Mouse (Mus musculus) MEL (cell line): ENCODE measurements at regions not wholly inside any gene's neighbourhood (a gene's known extent, or its start where the extent isn't known, plus 50 kb on each side); places are given as distances from the start of the nearest gene placed in this dataset.

Experiments used
- CHD1 ChIP-seq: IDR thresholded peaks from 2 replicates; pipeline ENCODE4 v1.6.1; 2012; ENCODE audit warnings: low read depth, mild to moderate bottlenecking, inconsistent platforms, low read length, improper control_type of control experiment
- CTCF ChIP-seq, 3 experiments: IDR thresholded peaks in 2 of 3; conservative IDR thresholded peaks in 1 of 3; 2 replicates each; pipeline ENCODE4 v1.5.1; 2011 to 2012; ENCODE audit warnings: low read length in 3 of 3, low read depth in 2 of 3, mild to moderate bottlenecking in 2 of 3, improper control_type of control experiment in 1 of 3, inconsistent platforms in 1 of 3, mixed read lengths in 1 of 3, moderate library complexity in 1 of 3; ENCODE audit not compliant: control insufficient read depth in 1 of 3, insufficient read depth in 1 of 3, poor library complexity in 1 of 3, severe bottlenecking in 1 of 3
- EP300 ChIP-seq, 2 experiments: IDR thresholded peaks; 2 replicates each; pipeline ENCODE4 v1.6.1; 2011; ENCODE audit warnings: improper control_type of control experiment in 2 of 2, low read length in 2 of 2, low read depth in 1 of 2, mild to moderate bottlenecking in 1 of 2
- GATA1 ChIP-seq: IDR thresholded peaks from 2 replicates; pipeline ENCODE4 v1.6.1; 2011; ENCODE audit warnings: low read depth, low read length, improper control_type of control experiment
- JUND ChIP-seq: IDR thresholded peaks from 2 replicates; pipeline ENCODE4 v1.6.1; 2011; ENCODE audit warnings: low read depth, mild to moderate bottlenecking, improper control_type of control experiment, low read length
- MAFK ChIP-seq: IDR thresholded peaks from 2 replicates; pipeline ENCODE4 v1.6.1; 2011; ENCODE audit warnings: low read depth, mild to moderate bottlenecking, low read length, improper control_type of control experiment, borderline replicate concordance
- MAX ChIP-seq: IDR thresholded peaks from 2 replicates; pipeline ENCODE4 v1.6.1; 2011; ENCODE audit warnings: low read length, improper control_type of control experiment
- MEF2A ChIP-seq: IDR thresholded peaks from 2 replicates; pipeline ENCODE4 v1.6.1; 2014; ENCODE audit warnings: low read depth, mild to moderate bottlenecking, inconsistent platforms, low read length, improper control_type of control experiment; ENCODE audit not compliant: poor library complexity, insufficient replicate concordance, severe bottlenecking; ENCODE audit errors: extremely low read depth
- MYC ChIP-seq: IDR thresholded peaks from 2 replicates; pipeline ENCODE4 v1.6.1; 2011; ENCODE audit warnings: low read depth, mild to moderate bottlenecking, low read length, improper control_type of control experiment, moderate library complexity
- POLR2A ChIP-seq, 2 experiments: IDR thresholded peaks; 2 replicates each; pipeline ENCODE4 v1.6.1; 2011 to 2012; ENCODE audit warnings: low read length in 2 of 2, mild to moderate bottlenecking in 2 of 2, control low read depth in 1 of 2, improper control_type of control experiment in 1 of 2, low read depth in 1 of 2, moderate library complexity in 1 of 2; ENCODE audit not compliant: control insufficient read depth in 1 of 2, insufficient read depth in 1 of 2, poor library complexity in 1 of 2
- RCOR1 ChIP-seq: IDR thresholded peaks from 2 replicates; pipeline ENCODE4 v1.6.1; 2012; ENCODE audit warnings: low read depth, mild to moderate bottlenecking, inconsistent platforms, low read length, improper control_type of control experiment
- SIN3A ChIP-seq: IDR thresholded peaks from 2 replicates; pipeline ENCODE4 v1.6.1; 2012; ENCODE audit warnings: low read length, improper control_type of control experiment, inconsistent platforms
- UBTF ChIP-seq: IDR thresholded peaks from 2 replicates; pipeline ENCODE4 v1.6.1; 2012; ENCODE audit warnings: low read depth, mild to moderate bottlenecking, inconsistent platforms, low read length, improper control_type of control experiment, moderate library complexity, borderline replicate concordance; ENCODE audit not compliant: insufficient read depth
- ZKSCAN1 ChIP-seq: IDR thresholded peaks from 2 replicates; pipeline ENCODE4 v1.6.1; 2012; ENCODE audit warnings: low read depth, mild to moderate bottlenecking, inconsistent platforms, low read length, improper control_type of control experiment, moderate library complexity

DNA sequence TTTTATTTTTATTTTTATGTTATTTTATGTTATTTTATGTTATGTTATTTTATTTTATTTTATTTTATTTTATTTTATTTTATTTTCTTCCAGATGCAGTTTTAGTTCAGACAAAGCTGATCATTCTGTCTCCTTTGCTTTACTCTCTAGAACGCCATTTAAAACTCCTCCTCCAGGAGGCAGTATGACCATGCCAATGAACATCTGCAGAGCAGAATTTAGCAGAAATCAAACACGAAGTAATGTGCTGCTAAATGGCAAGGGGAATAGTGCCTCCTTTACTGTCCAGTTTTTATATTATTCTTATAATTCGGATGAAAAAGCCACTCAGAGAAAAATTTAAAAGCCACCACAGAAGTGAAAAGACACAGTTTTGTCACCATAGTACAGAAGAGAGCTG, 1059.1 kb downstream of the 9330182O14Rik start:
- no peak for TF ChIP-seq GATA1
- TF ChIP-seq MYC = no peak
- no peak for TF ChIP-seq MAFK
- TF ChIP-seq POLR2A (IDR thresholded peaks at IDR 0.05; ENCODE audit: control insufficient read depth in 1 of 2, insufficient read depth in 1 of 2, low read depth in 1 of 2, low read length in 2 of 2, poor library complexity in 1 of 2) = no peak
- TF ChIP-seq SIN3A = no peak
- TF ChIP-seq EP300 (IDR thresholded peaks at IDR 0.05; ENCODE audit: low read depth in 1 of 2, low read length in 2 of 2) = no peak
- TF ChIP-seq CTCF (IDR thresholded peaks at IDR 0.05 in 2 of 3, conservative IDR thresholded peaks at IDR 0.05 in 1 of 3; ENCODE audit: control insufficient read depth in 1 of 3, insufficient read depth in 1 of 3, low read depth in 2 of 3, low read length in 3 of 3, poor library complexity in 1 of 3, severe bottlenecking in 1 of 3) = peak in 1 of 3 experiments; percentile 52; a peak in 2 of 6 replicates
- no peak for TF ChIP-seq ZKSCAN1
- no peak for TF ChIP-seq CHD1
- no peak for TF ChIP-seq JUND
- no peak for TF ChIP-seq RCOR1
- TF ChIP-seq UBTF = no peak
- TF ChIP-seq MEF2A = no peak
- TF ChIP-seq MAX = no peak
